ENCODE assay signal across 8 mouse cellular contexts in the genomic region with DNA sequence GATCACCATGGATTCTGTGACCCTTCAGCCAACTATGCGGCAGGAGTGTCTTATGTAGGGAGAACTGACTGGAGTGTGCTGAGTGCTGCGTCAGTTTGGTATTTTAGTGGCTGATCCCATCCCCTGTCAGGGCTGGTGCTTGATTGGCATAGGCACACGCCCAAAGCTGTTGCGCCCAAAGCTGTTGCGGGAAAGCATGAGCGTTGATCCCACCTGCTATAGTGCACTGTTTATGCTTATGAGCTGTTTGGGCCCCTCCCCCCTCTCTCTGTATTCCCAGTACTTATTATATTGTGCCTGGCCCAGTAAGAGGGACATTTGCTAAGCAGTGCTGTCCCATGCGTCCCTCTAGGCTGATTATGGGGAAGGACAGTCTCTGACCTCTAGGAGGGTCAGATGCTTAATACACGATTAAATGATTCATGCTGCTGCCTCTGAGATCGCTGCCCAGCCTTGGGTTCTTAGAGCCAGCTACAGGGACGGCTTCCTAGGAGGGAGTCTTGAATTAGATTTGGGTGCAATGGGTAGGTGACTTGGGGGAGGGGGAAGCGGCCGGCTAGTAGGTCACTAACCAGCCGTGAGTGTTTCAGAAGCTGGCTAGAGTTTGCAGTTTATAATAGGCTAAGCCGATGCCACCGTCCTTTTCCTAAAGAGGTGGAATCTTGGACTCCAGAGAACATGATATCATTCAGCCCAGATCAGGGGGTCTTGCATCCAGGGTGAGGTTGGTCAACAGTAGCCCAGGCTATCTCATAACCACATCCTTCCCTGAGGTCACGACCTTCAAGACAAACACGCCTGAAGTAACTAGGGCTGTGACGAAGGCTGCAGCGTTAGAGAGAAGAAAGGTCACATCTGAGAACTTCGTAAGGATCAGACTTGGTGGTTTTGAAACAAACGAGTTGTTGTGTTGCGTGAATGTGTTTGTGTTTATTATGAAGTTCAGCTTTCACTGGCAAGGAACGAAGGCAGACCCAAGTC. TPM values are rescaled to one million over a fixed set of nuclear protein-coding genes. Genes with fewer than 3 reads are reported as not detected.
DNase-seq lines count a peak whose midpoint lies in the region; ATAC-seq and TF ChIP-seq lines count a peak whose summit lies in the region.

No protein-coding gene starts in this region.

- TF ChIP-seq CTCF in E14TG2a.4 (conservative IDR thresholded peaks at IDR 0.05; ENCODE audit: low read length), result no peak
- no peak for TF ChIP-seq CTCF in liver, embryonic 14.5 days (IDR thresholded peaks at IDR 0.05; ENCODE audit: low read depth)

- H3K27ac ChIP-seq in heart, embryonic 10.5 days, result peak overlapping the region; percentile 48
- peak overlapping the region; percentile 56 for H3K27ac ChIP-seq in forebrain, embryonic 12.5 days
- no peak overlapping the region for H3K27ac ChIP-seq in liver, embryonic 14.5 days

- H3K4me2 ChIP-seq in forebrain, embryonic 12.5 days, result peak overlapping the region; percentile 21
- H3K4me2 ChIP-seq in liver, embryonic 14.5 days (ENCODE audit: low read depth), result peak overlapping the region; percentile 4; the same call in 1 of the 2 replicates

- no peak for DNase-seq in heart, embryonic 10.5 days (ENCODE audit: low spot score)
- no peak for DNase-seq in heart, postnatal 25 days (ENCODE audit: low spot score)
- DNase-seq in liver, embryonic 14.5 days (ENCODE audit: low read depth in 3 of 3, low spot score in 3 of 3), result no peak
- DNase-seq in gastrocnemius, postnatal 14 days, result no peak
- DNase-seq in yolk sac, embryonic 10.5 days (ENCODE audit: low spot score), result no peak
- DNase-seq in urinary bladder, postnatal 25 days (ENCODE audit: low spot score), result no peak

- H3K9ac ChIP-seq in forebrain, embryonic 12.5 days, result no peak overlapping the region
- H3K9ac ChIP-seq in liver, embryonic 14.5 days (replicated peaks), result no peak overlapping the region

- H3K36me3 ChIP-seq in heart, embryonic 10.5 days, result peaks cover 16% of the 10 kb centered on the region
- peaks cover 63% of the 10 kb centered on the region for H3K36me3 ChIP-seq in E14TG2a.4 (ENCODE audit: insufficient read depth, low read length)
- peaks cover 10% of the 10 kb centered on the region for H3K36me3 ChIP-seq in forebrain, embryonic 12.5 days (replicated peaks)
- no peaks in the 10 kb centered on the region for H3K36me3 ChIP-seq in liver, embryonic 14.5 days (replicated peaks; ENCODE audit: control insufficient read depth, insufficient read depth, low read depth)

- H3K9me3 ChIP-seq in heart, embryonic 10.5 days, result no peaks in the 10 kb centered on the region
- H3K9me3 ChIP-seq in E14TG2a.4 (ENCODE audit: low read length), result no peaks in the 10 kb centered on the region
- no peaks in the 10 kb centered on the region for H3K9me3 ChIP-seq in forebrain, embryonic 12.5 days
- H3K9me3 ChIP-seq in liver, embryonic 14.5 days (ENCODE audit: control insufficient read depth, low read length), result no peaks in the 10 kb centered on the region

- intact Hi-C loops in heart, postnatal 25 days (cut with DNase I), result no loop called here
- intact Hi-C loops in gastrocnemius, postnatal 14 days (cut with DNase I; ENCODE audit: low total_unique reads), result no loop called here

- H3K27me3 ChIP-seq in heart, embryonic 10.5 days (ENCODE audit: insufficient read depth, poor library complexity, severe bottlenecking), result no peaks in the 10 kb centered on the region
- no peaks in the 10 kb centered on the region for H3K27me3 ChIP-seq in E14TG2a.4 (ENCODE audit: insufficient read depth, low read length)
- H3K27me3 ChIP-seq in forebrain, embryonic 12.5 days, result no peaks in the 10 kb centered on the region
- no peaks in the 10 kb centered on the region for H3K27me3 ChIP-seq in liver, embryonic 14.5 days (ENCODE audit: control insufficient read depth, insufficient read depth, low read length)

- 54% methylated on average over 23 of the region's 23 CpGs for WGBS in heart, embryonic 10.5 days
- WGBS in forebrain, embryonic 12.5 days, result 55% methylated on average over 23 of the region's 23 CpGs
- WGBS in liver, embryonic 14.5 days (ENCODE audit: insufficient replicate concordance), result 27% methylated on average over 23 of the region's 23 CpGs

- 0 out of 2 replicates have a peak overlapping the region, but pooled peaks have one; percentile 6 for H3K4me3 ChIP-seq in heart, embryonic 10.5 days
- peak overlapping the region; percentile 59 for H3K4me3 ChIP-seq in E14TG2a.4 (replicated peaks; ENCODE audit: low read length)
- H3K4me3 ChIP-seq in forebrain, embryonic 12.5 days (replicated peaks), result no peak overlapping the region
- no peak overlapping the region for H3K4me3 ChIP-seq in liver, embryonic 14.5 days (ENCODE audit: insufficient read depth in 1 of 2, low read depth in 2 of 2, low read length in 2 of 2)

- 0 out of 2 replicates have a peak, but pooled peaks have one; percentile 21 for ATAC-seq in forebrain, embryonic 12.5 days (ENCODE audit: low FRiP score)
- 0 out of 2 replicates have a peak, but pooled peaks have one; percentile 16 for ATAC-seq in liver, embryonic 14.5 days (ENCODE audit: insufficient read depth)

- H3K4me1 ChIP-seq in heart, embryonic 10.5 days, result peaks cover 98% of the 10 kb centered on the region
- peaks cover 97% of the 10 kb centered on the region for H3K4me1 ChIP-seq in E14TG2a.4 (replicated peaks; ENCODE audit: low read depth, low read length)
- H3K4me1 ChIP-seq in forebrain, embryonic 12.5 days, result peaks cover 90% of the 10 kb centered on the region
- peaks cover 49 to 80% of the 10 kb centered on the region in 2 experiments for H3K4me1 ChIP-seq in liver, embryonic 14.5 days (replicated peaks; ENCODE audit: control insufficient read depth in 2 of 2, insufficient read depth in 2 of 2, low read length in 1 of 2)

- TF ChIP-seq EP300 in liver, embryonic 14.5 days (IDR thresholded peaks at IDR 0.05; ENCODE audit: low read depth), result no peak

RNA-seq across cellular contexts. Expression of gene Anp32a, which starts 25.7 kb away (rescaled TPM):
- 160 and 178 TPM in 2 replicates for polyA plus RNA-seq in heart, embryonic 10.5 days (2016; fragmentation: Nextera tagmentation; extraction: Ambion mirVana)
- 100 to 1,000 TPM; 186 to 202 TPM for total RNA-seq in heart, postnatal 25 days (2021)
- 203 and 223 TPM in 2 replicates for polyA plus RNA-seq in forebrain, embryonic 12.5 days (2016; fragmentation: Nextera tagmentation; extraction: Ambion mirVana)
- polyA plus RNA-seq in liver, embryonic 14.5 days (2012; rRNA removed), result 56.1 and 240 TPM in 2 replicates
- 54.3 and 54.7 TPM in 2 replicates for polyA plus RNA-seq in liver, embryonic 14.5 days (2014; fragmentation: Nextera tagmentation; extraction: Ambion mirVana)
- total RNA-seq in gastrocnemius, postnatal 14 days (2021), result 10 to 100 TPM; 73.6 to 76.9 TPM

Comparison
In these comparisons a context has a peak if more than half of its experiments do, and no peak if none do; other contexts are left out.
1. H3K4me3 ChIP-seq: peak in heart, embryonic 10.5 days (single experiment) and E14TG2a.4 (single experiment); none in forebrain, embryonic 12.5 days (single experiment) and liver, embryonic 14.5 days (0 of 2).